Mouse (Mus musculus): ENCODE measurements at regions not wholly inside any gene's neighbourhood (a gene's known extent, or its start where the extent isn't known, plus 50 kb on each side); places are given as distances from the start of the nearest gene placed in this dataset.
A peak's percentile ranks its signal among the peaks of the same experiment; 100 is the strongest.

GRCm38 (mm10) chr7:113117599-113117998 is 89.7 kb upstream of the Arntl start:
- 70% methylated on average over 4 of the region's 4 CpGs for WGBS (ENCODE audit: insufficient replicate concordance)
- ATAC-seq, result no peak

GRCm38 (mm10) chr7:113121911-113122319 is 85.3 kb upstream of the Arntl start:
- WGBS (ENCODE audit: insufficient replicate concordance), result 52% methylated on average over 6 of the region's 6 CpGs
- no peaks in the 10 kb centered on the region for H3K36me3 ChIP-seq (replicated peaks; ENCODE audit: insufficient read depth, low read length)
- no peak overlapping the region for H3K4me3 ChIP-seq (ENCODE audit: low read depth, low read length)
- H3K4me1 ChIP-seq (ENCODE audit: insufficient read depth), result no peaks in the 10 kb centered on the region
- H3K27me3 ChIP-seq (ENCODE audit: insufficient read depth, low read length), result no peaks in the 10 kb centered on the region
- DNase-seq, result no peak
- no peaks in the 10 kb centered on the region for H3K9me3 ChIP-seq (ENCODE audit: low read length)
- H3K9ac ChIP-seq (replicated peaks), result no peak overlapping the region
- H3K27ac ChIP-seq (ENCODE audit: low read depth), result no peak overlapping the region
- TF ChIP-seq CTCF (IDR thresholded peaks at IDR 0.05; ENCODE audit: low read depth) (no peak), EP300 (IDR thresholded peaks at IDR 0.05; ENCODE audit: low read depth) (no peak)
- no peak for ATAC-seq
- no peak overlapping the region for H3K4me2 ChIP-seq (ENCODE audit: low read depth, low read length)

More at GRCm38 (mm10) chr7:113117599-113117998, 89.7 kb upstream of the Arntl start:
- Histone ChIP-seq H3K4me3 (ENCODE audit: low read depth, low read length) (no peak overlapping the region), H3K4me1 (ENCODE audit: insufficient read depth) (no peaks in the 10 kb centered on the region), H3K4me2 (ENCODE audit: low read depth, low read length) (no peak overlapping the region), H3K36me3 (replicated peaks; ENCODE audit: insufficient read depth, low read length) (no peaks in the 10 kb centered on the region), H3K9ac (replicated peaks) (no peak overlapping the region), H3K9me3 (ENCODE audit: low read length) (no peaks in the 10 kb centered on the region), H3K27ac (ENCODE audit: low read depth) (no peak overlapping the region), H3K27me3 (ENCODE audit: insufficient read depth, low read length) (no peaks in the 10 kb centered on the region)
- no peak for DNase-seq
- no peak for TF ChIP-seq CTCF (IDR thresholded peaks at IDR 0.05; ENCODE audit: low read depth)
- TF ChIP-seq EP300 (IDR thresholded peaks at IDR 0.05; ENCODE audit: low read depth), result no peak

GRCm38 (mm10) chr7:113126010-113126409 is 81.3 kb upstream of the Arntl start:
- DNase-seq, result no peak
- no peak for ATAC-seq
- Histone ChIP-seq H3K27me3 (ENCODE audit: insufficient read depth, low read length) (no peaks in the 10 kb centered on the region), H3K36me3 (replicated peaks; ENCODE audit: insufficient read depth, low read length) (no peaks in the 10 kb centered on the region), H3K4me1 (ENCODE audit: insufficient read depth) (no peaks in the 10 kb centered on the region), H3K9ac (replicated peaks) (no peak overlapping the region), H3K4me2 (ENCODE audit: low read depth, low read length) (no peak overlapping the region), H3K27ac (ENCODE audit: low read depth) (no peak overlapping the region), H3K9me3 (ENCODE audit: low read length) (no peaks in the 10 kb centered on the region), H3K4me3 (ENCODE audit: low read depth, low read length) (no peak overlapping the region)
- WGBS (ENCODE audit: insufficient replicate concordance), result 65% methylated on average over 1 of the region's 1 CpGs
- TF ChIP-seq EP300 (IDR thresholded peaks at IDR 0.05; ENCODE audit: low read depth) (no peak), CTCF (IDR thresholded peaks at IDR 0.05; ENCODE audit: low read depth) (peak; percentile 28)

GRCm38 (mm10) chr7:113130552-113130951 is 76.7 kb upstream of the Arntl start:
- DNase-seq (no peak), ATAC-seq (no peak)
- Histone ChIP-seq H3K36me3 (replicated peaks; ENCODE audit: insufficient read depth, low read length) (no peaks in the 10 kb centered on the region), H3K9me3 (ENCODE audit: low read length) (no peaks in the 10 kb centered on the region), H3K4me3 (ENCODE audit: low read depth, low read length) (no peak overlapping the region), H3K4me1 (ENCODE audit: insufficient read depth) (no peaks in the 10 kb centered on the region), H3K27me3 (ENCODE audit: insufficient read depth, low read length) (no peaks in the 10 kb centered on the region), H3K9ac (replicated peaks) (no peak overlapping the region), H3K27ac (ENCODE audit: low read depth) (no peak overlapping the region), H3K4me2 (ENCODE audit: low read depth, low read length) (no peak overlapping the region)
- TF ChIP-seq EP300 (IDR thresholded peaks at IDR 0.05; ENCODE audit: low read depth) (no peak), CTCF (IDR thresholded peaks at IDR 0.05; ENCODE audit: low read depth) (no peak)
- WGBS (ENCODE audit: insufficient replicate concordance), result 70% methylated on average over 6 of the region's 6 CpGs

- Histone ChIP-seq H3K4me3 (ENCODE audit: low read depth, low read length) (no peak overlapping the region), H3K4me1 (ENCODE audit: insufficient read depth) (no peaks in the 10 kb centered on the region), H3K27ac (ENCODE audit: low read depth) (no peak overlapping the region), H3K27me3 (ENCODE audit: insufficient read depth, low read length) (no peaks in the 10 kb centered on the region), H3K4me2 (ENCODE audit: low read depth, low read length) (no peak overlapping the region), H3K36me3 (replicated peaks; ENCODE audit: insufficient read depth, low read length) (no peaks in the 10 kb centered on the region), H3K9ac (replicated peaks) (no peak overlapping the region), H3K9me3 (ENCODE audit: low read length) (no peaks in the 10 kb centered on the region)
- peak; percentile 66 for DNase-seq
- ATAC-seq, result no peak
- TF ChIP-seq CTCF (IDR thresholded peaks at IDR 0.05; ENCODE audit: low read depth) (peak; percentile 86), EP300 (IDR thresholded peaks at IDR 0.05; ENCODE audit: low read depth) (no peak)
- WGBS (ENCODE audit: insufficient replicate concordance), result 4% methylated on average over 6 of the region's 6 CpGs
These were observed 75.2 kb upstream of the Arntl start for GRCm38 (mm10) chr7:113131945-113132538.

GRCm38 (mm10) chr7:113133891-113134290 is 73.4 kb upstream of the Arntl start:
- ATAC-seq (no peak), DNase-seq (no peak)
- H3K4me3 ChIP-seq (ENCODE audit: low read depth, low read length), result no peak overlapping the region
- H3K4me1 ChIP-seq (ENCODE audit: insufficient read depth), result no peaks in the 10 kb centered on the region
- H3K4me2 ChIP-seq (ENCODE audit: low read depth, low read length), result no peak overlapping the region
- H3K9me3 ChIP-seq (ENCODE audit: low read length), result no peaks in the 10 kb centered on the region
- no peak overlapping the region for H3K9ac ChIP-seq (replicated peaks)
- H3K27me3 ChIP-seq (ENCODE audit: insufficient read depth, low read length), result no peaks in the 10 kb centered on the region
- WGBS (ENCODE audit: insufficient replicate concordance), result 60% methylated on average over 5 of the region's 5 CpGs
- H3K36me3 ChIP-seq (replicated peaks; ENCODE audit: insufficient read depth, low read length), result no peaks in the 10 kb centered on the region
- no peak overlapping the region for H3K27ac ChIP-seq (ENCODE audit: low read depth)
- no peak for TF ChIP-seq EP300 (IDR thresholded peaks at IDR 0.05; ENCODE audit: low read depth)
- no peak for TF ChIP-seq CTCF (IDR thresholded peaks at IDR 0.05; ENCODE audit: low read depth)

Data from liver, postnatal 0 days (tissue).